Mouse (Mus musculus): ENCODE measurements around the gene Cep72. TPM values are rescaled to one million over a fixed set of nuclear protein-coding genes. Genes with fewer than 3 reads are reported as not detected.

Cep72 gene
- polyA plus RNA-seq (2014; fragmentation: Nextera tagmentation; extraction: Ambion mirVana) = 7.6 and 9.3 TPM in 2 replicates

DNA sequence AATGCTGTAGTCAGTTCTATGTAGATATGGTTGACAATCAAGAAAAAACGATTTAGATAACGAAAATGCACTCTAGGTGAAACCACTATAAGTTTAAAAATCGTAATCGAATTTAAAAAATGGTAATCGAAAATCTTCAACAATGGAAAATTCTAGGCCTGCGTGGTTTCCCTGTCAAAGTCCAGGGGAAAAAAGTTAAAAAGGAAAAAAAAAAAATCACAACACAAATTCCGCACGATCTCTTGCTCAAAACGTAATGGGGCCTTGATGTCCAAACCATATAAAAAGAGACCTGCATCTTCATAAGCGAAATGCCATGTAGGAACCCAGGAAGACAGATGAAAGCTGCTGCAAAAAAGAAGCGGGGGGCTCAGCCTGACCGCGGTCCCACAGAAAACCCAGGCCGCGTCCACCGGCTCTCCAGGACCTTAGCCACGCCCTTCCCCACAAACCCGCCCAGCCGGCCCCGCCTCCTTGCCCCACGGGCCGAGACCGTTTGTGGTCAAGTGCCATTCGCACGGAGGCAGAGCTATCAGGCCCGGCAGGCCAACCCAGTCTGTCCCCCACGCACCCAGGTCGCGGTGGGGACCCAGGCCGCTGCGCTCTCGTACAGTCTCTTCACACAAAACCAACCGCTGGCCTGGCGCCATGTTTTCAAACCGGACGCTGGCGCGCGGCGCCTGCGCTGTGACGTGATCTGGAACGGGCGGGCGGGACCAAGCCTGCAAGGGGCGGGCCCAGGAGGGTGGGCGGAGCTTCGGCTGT, at the start of gene Cep72:
Gene Cep72, minus strand, starts transcription at position 687 of the 765 bp plus-strand sequence.
- Histone ChIP-seq H3K27ac (ENCODE audit: low read depth, low read length) (peak within 1 kb of the TSS; percentile 60), H3K27me3 (ENCODE audit: control insufficient read depth, insufficient read depth, low read length) (no peaks in the 10 kb centered on the region), H3K9me3 (ENCODE audit: control insufficient read depth, low read length) (no peaks in the 10 kb centered on the region), H3K4me3 (ENCODE audit: low read depth, low read length) (peak within 1 kb of the TSS; percentile 81), H3K4me2 (ENCODE audit: low read depth, low read length) (peak within 1 kb of the TSS; percentile 49), H3K4me1 (ENCODE audit: control insufficient read depth, insufficient read depth, low read length) (no peaks in the 10 kb centered on the region), H3K9ac (replicated peaks; ENCODE audit: low read depth, low read length) (peak within 1 kb of the TSS; percentile 73), H3K36me3 (ENCODE audit: control insufficient read depth, insufficient read depth, low read length) (no peaks in the 10 kb centered on the region; the same call in 1 of the 2 replicates)
- WGBS = 4% methylated on average over 48 of the region's 48 CpGs
- ATAC-seq (ENCODE audit: low read depth) = peak; percentile 98

- Histone ChIP-seq H3K9ac (replicated peaks; ENCODE audit: low read depth, low read length) (no peak overlapping the region), H3K27ac (ENCODE audit: low read depth, low read length) (no peak overlapping the region), H3K4me3 (ENCODE audit: low read depth, low read length) (no peak overlapping the region), H3K36me3 (ENCODE audit: control insufficient read depth, insufficient read depth, low read length) (no peaks in the 10 kb centered on the region), H3K9me3 (ENCODE audit: control insufficient read depth, low read length) (no peaks in the 10 kb centered on the region), H3K4me1 (ENCODE audit: control insufficient read depth, insufficient read depth, low read length) (no peaks in the 10 kb centered on the region), H3K27me3 (ENCODE audit: control insufficient read depth, insufficient read depth, low read length) (no peaks in the 10 kb centered on the region), H3K4me2 (ENCODE audit: low read depth, low read length) (no peak overlapping the region)
- no peak for ATAC-seq (ENCODE audit: low read depth)
- 86% methylated on average over 2 of the region's 2 CpGs for WGBS
These were observed 45.3 kb upstream of the Cep72 start for GRCm38 (mm10) chr13:74107410-74107809.

DNA sequence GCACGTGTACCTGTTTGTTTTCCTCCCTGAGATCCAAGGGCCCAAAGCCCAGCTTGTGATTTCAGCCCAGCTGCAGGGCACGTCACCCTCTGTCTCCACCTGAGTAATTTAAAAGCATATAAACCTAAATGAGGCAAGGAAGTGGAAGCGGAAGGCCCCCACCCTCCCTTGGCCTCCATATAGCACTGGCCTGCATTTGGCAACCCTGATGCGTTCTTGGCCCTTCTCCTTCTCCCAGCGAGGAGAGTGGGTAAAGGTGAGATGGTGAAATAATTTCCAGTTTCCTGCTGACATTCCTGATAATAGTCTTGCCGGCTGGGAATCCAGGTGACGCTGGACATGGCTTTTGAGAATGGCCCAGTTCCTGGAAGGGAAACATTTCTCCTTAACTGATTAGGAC, 42.3 kb upstream of the Cep72 start:
- Histone ChIP-seq H3K36me3 (ENCODE audit: control insufficient read depth, insufficient read depth, low read length) (no peaks in the 10 kb centered on the region), H3K4me2 (ENCODE audit: low read depth, low read length) (no peak overlapping the region), H3K9me3 (ENCODE audit: control insufficient read depth, low read length) (no peaks in the 10 kb centered on the region), H3K4me3 (ENCODE audit: low read depth, low read length) (no peak overlapping the region), H3K9ac (replicated peaks; ENCODE audit: low read depth, low read length) (no peak overlapping the region), H3K27ac (ENCODE audit: low read depth, low read length) (no peak overlapping the region), H3K27me3 (ENCODE audit: control insufficient read depth, insufficient read depth, low read length) (no peaks in the 10 kb centered on the region), H3K4me1 (ENCODE audit: control insufficient read depth, insufficient read depth, low read length) (no peaks in the 10 kb centered on the region)
- 84% methylated on average over 7 of the region's 7 CpGs for WGBS
- ATAC-seq (ENCODE audit: low read depth) = no peak

DNA sequence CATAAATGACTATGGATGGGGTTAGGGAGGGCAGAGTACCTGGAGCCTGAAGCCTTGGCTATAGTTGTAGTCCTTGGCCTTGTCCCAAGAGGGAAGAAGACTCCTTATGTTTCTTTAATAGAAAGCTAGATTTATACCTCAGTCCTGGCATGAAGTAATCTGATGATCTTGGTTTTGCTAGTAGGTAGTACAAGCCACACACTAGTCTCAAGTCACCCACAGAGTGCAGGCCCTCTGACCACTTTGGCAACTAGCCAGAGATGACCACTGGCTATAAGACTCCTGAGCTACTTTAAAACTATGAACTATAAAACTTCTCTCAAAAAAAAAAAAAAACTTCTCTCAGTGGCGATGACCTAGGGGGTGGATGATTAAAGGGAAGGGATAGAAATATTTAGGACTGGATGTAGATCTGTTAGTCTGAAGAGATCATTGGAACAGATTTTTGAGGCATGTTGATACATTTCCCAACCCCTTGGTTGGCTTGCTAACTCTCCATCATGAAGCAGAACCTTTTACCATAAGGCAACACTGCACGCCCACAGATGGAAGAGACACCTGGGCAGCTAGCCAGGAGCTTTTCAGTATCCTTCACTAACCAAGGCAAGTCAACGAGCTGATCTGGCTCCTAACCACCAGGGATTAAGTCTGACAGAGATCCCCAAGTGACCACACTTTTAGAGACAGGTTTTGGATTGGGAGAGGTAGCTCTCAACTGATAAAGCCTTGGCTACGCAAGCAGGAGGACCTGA, 40.9 kb upstream of the Cep72 start:
- 90% methylated on average over 4 of the region's 4 CpGs for WGBS
- Histone ChIP-seq H3K4me2 (ENCODE audit: low read depth, low read length) (no peak overlapping the region), H3K27ac (ENCODE audit: low read depth, low read length) (no peak overlapping the region), H3K36me3 (ENCODE audit: control insufficient read depth, insufficient read depth, low read length) (no peaks in the 10 kb centered on the region), H3K9ac (replicated peaks; ENCODE audit: low read depth, low read length) (no peak overlapping the region), H3K27me3 (ENCODE audit: control insufficient read depth, insufficient read depth, low read length) (no peaks in the 10 kb centered on the region), H3K4me3 (ENCODE audit: low read depth, low read length) (no peak overlapping the region), H3K4me1 (ENCODE audit: control insufficient read depth, insufficient read depth, low read length) (no peaks in the 10 kb centered on the region), H3K9me3 (ENCODE audit: control insufficient read depth, low read length) (no peaks in the 10 kb centered on the region)
- ATAC-seq (ENCODE audit: low read depth) = no peak

DNA sequence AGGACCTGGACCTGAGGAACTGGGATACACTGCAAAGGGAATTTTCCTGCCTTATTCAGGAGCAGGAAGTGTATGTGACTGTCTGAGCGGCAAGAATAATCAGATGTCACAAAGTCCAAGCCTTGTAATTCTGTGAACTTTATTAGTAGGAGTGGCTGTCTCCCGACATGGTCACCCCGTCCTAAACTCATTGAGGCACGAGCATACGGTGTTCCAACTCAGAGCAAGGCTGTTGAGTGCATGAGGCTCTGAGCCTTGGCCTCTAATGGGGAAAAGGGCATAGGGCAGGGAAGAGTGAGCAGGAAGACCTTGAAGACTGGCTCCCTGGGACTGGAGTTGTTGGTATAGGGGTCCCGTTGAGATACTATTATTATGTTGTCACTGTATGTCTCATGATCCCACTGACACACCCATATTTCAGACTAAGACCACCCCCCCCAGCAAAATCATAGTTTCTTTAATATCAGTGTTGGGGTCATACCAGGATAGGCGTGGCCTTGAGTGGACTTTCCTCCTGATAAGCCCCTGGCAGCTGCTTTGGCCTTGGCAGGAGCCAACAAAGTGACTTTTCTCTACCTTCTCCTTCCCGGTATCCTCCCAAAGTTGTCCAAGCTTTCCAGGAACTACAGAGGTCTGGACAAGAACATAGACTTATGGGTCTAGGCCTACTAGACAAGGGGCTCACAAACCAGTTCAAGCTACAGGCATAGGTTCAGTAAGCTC, 40.2 kb upstream of the Cep72 start:
- no peak overlapping the region for H3K4me2 ChIP-seq (ENCODE audit: low read depth, low read length)
- no peak overlapping the region for H3K4me3 ChIP-seq (ENCODE audit: low read depth, low read length)
- no peaks in the 10 kb centered on the region for H3K4me1 ChIP-seq (ENCODE audit: control insufficient read depth, insufficient read depth, low read length)
- H3K27ac ChIP-seq (ENCODE audit: low read depth, low read length) = no peak overlapping the region
- no peaks in the 10 kb centered on the region for H3K9me3 ChIP-seq (ENCODE audit: control insufficient read depth, low read length)
- no peaks in the 10 kb centered on the region for H3K27me3 ChIP-seq (ENCODE audit: control insufficient read depth, insufficient read depth, low read length)
- no peak overlapping the region for H3K9ac ChIP-seq (replicated peaks; ENCODE audit: low read depth, low read length)
- H3K36me3 ChIP-seq (ENCODE audit: control insufficient read depth, insufficient read depth, low read length) = no peaks in the 10 kb centered on the region
- ATAC-seq (ENCODE audit: low read depth) = no peak
- whole genome bisulfite sequencing = 79% methylated on average over 8 of the region's 8 CpGs

DNA sequence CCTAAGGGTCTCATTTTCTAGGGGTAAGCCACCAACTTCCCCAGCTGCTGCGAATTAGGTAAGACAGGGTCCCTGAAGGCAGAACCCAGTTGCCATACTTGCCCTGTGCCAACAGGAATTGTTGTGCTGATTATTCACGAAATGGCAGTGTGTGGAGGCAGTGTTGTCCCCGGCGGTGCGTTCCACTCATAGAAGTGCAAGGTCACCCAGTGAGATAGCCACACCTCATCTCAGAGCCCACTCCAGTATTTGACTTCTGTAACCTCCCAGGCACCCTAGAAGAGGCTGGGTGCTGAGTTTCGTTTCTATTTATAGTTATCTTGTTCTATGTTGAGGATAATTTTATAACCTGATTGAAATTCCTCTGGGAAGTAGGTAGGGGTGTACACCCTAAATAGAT, 36.8 kb upstream of the Cep72 start:
- no peak for ATAC-seq (ENCODE audit: low read depth)
- Histone ChIP-seq H3K4me1 (ENCODE audit: control insufficient read depth, insufficient read depth, low read length) (no peaks in the 10 kb centered on the region), H3K36me3 (ENCODE audit: control insufficient read depth, insufficient read depth, low read length) (no peaks in the 10 kb centered on the region), H3K27ac (ENCODE audit: low read depth, low read length) (no peak overlapping the region), H3K9me3 (ENCODE audit: control insufficient read depth, low read length) (no peaks in the 10 kb centered on the region), H3K27me3 (ENCODE audit: control insufficient read depth, insufficient read depth, low read length) (no peaks in the 10 kb centered on the region), H3K9ac (replicated peaks; ENCODE audit: low read depth, low read length) (no peak overlapping the region), H3K4me3 (ENCODE audit: low read depth, low read length) (no peak overlapping the region), H3K4me2 (ENCODE audit: low read depth, low read length) (no peak overlapping the region)
- WGBS = 87% methylated on average over 6 of the region's 6 CpGs

GRCm38 (mm10) chr13:74096715-74097363, 34.7 kb upstream of the Cep72 start:
- H3K9me3 ChIP-seq (ENCODE audit: control insufficient read depth, low read length) = no peaks in the 10 kb centered on the region
- no peaks in the 10 kb centered on the region for H3K36me3 ChIP-seq (ENCODE audit: control insufficient read depth, insufficient read depth, low read length)
- H3K9ac ChIP-seq (replicated peaks; ENCODE audit: low read depth, low read length) = no peak overlapping the region
- no peak overlapping the region for H3K27ac ChIP-seq (ENCODE audit: low read depth, low read length)
- peak; percentile 75; the same call in 1 of the 2 replicates for ATAC-seq (ENCODE audit: low read depth)
- no peak overlapping the region for H3K4me3 ChIP-seq (ENCODE audit: low read depth, low read length)
- no peaks in the 10 kb centered on the region for H3K27me3 ChIP-seq (ENCODE audit: control insufficient read depth, insufficient read depth, low read length)
- H3K4me1 ChIP-seq (ENCODE audit: control insufficient read depth, insufficient read depth, low read length) = no peaks in the 10 kb centered on the region
- 50% methylated on average over 2 of the region's 2 CpGs for WGBS
- no peak overlapping the region for H3K4me2 ChIP-seq (ENCODE audit: low read depth, low read length)

DNA sequence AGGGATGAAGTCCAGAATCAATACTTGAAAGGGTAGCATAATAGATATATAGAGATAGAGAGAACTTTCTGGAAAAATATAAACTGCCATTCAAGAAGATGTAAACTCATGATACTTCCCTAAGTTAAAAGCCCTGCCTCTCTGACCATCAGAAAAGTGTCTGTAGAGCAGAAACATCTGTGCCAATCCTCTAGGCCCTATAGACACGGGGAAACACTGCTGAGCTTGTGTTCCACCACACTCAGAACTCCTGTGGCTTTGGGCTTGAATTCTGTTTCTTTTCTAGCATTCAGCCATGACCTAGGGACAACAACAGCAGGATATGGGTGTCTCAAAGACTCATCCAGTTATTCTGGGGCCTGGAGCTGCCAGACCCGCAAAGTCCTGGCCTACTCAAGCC, 33.8 kb upstream of the Cep72 start:
- Histone ChIP-seq H3K4me2 (ENCODE audit: low read depth, low read length) (no peak overlapping the region), H3K27ac (ENCODE audit: low read depth, low read length) (no peak overlapping the region), H3K4me3 (ENCODE audit: low read depth, low read length) (no peak overlapping the region), H3K36me3 (ENCODE audit: control insufficient read depth, insufficient read depth, low read length) (no peaks in the 10 kb centered on the region), H3K27me3 (ENCODE audit: control insufficient read depth, insufficient read depth, low read length) (no peaks in the 10 kb centered on the region), H3K9me3 (ENCODE audit: control insufficient read depth, low read length) (no peaks in the 10 kb centered on the region), H3K4me1 (ENCODE audit: control insufficient read depth, insufficient read depth, low read length) (no peaks in the 10 kb centered on the region), H3K9ac (replicated peaks; ENCODE audit: low read depth, low read length) (no peak overlapping the region)
- WGBS = 65% methylated on average over 2 of the region's 2 CpGs
- no peak for ATAC-seq (ENCODE audit: low read depth)
